Mouse (Mus musculus): ENCODE results near the gene Adk. TPM values are rescaled to one million over a fixed set of nuclear protein-coding genes. Genes with fewer than 3 reads are reported as not detected.

Adk gene
- polyA plus RNA-seq, 1 experiment, result 54.0 TPM

DNA sequence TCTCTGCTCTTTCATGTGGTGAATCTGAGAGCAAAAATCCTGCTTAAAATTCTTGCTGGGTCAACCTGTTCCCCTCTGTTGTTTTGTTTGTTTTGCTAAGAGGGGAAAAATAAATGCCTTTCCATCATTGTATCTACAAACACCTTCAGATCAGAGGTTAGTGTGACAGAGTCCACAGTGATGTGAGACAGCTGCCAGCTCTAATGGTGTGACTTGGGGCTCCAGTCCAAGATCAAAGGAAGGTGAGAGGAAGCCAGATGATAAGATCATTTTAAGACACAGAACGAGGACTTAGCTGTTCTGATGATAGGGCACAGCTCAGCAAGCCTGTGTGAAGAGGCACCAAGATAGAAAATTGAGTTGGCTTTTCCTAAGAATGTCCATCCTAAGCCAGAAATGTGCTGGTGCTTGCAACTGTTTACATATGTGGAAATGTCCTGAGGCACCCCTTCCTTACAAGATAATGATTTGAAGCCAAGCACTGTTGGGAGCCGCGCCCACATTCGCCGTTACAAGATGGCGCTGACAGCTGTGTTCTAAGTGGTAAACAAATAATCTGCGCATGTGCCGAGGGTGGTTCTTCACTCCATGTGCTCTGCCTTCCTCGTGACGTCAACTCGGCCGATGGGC lies 307.6 kb downstream of the Adk start:
- no peak for TF ChIP-seq CTCF (IDR thresholded peaks at IDR 0.05; ENCODE audit: insufficient read depth, low read length)
- no peaks in the 10 kb centered on the region; the same call in 1 of the 2 replicates for H3K4me1 ChIP-seq (ENCODE audit: control insufficient read depth, insufficient read depth, low read length)
- 70% methylated on average over 8 of the region's 12 CpGs for WGBS
- DNase-seq, result no peak
- no peak overlapping the region for H3K4me3 ChIP-seq (replicated peaks; ENCODE audit: extremely low read depth, low read depth, low read length)

DNA sequence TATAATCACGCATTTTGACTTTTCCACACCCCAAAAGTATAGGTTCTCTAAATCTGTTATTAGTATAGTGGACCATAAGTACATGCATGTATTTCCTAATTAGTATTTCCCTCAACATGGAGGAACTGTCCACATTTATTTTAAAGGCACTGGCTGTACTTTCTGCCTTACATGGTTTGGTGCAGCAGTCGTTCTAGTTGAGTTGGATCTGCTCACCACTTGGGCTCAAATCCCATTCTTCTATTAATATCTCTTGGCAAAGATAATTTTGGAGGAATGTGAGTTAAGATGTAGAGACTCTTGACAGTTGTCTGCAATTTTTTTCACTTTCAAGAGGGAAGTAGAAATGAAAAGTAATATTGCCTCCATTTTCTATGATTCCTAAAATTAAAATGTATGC lies 314.7 kb downstream of the Adk start:
- no peak overlapping the region for H3K4me3 ChIP-seq (replicated peaks; ENCODE audit: extremely low read depth, low read depth, low read length)
- DNase-seq, result no peak
- 70% methylated on average over 2 of the region's 2 CpGs for WGBS
- peaks cover 3% of the 10 kb centered on the region; the same call in 1 of the 2 replicates for H3K4me1 ChIP-seq (ENCODE audit: control insufficient read depth, insufficient read depth, low read length)
- TF ChIP-seq CTCF (IDR thresholded peaks at IDR 0.05; ENCODE audit: insufficient read depth, low read length), result no peak
- no peak for TF ChIP-seq POLR2A (IDR thresholded peaks at IDR 0.05; ENCODE audit: borderline replicate concordance, extremely low read depth, low read depth, low read length)

DNA sequence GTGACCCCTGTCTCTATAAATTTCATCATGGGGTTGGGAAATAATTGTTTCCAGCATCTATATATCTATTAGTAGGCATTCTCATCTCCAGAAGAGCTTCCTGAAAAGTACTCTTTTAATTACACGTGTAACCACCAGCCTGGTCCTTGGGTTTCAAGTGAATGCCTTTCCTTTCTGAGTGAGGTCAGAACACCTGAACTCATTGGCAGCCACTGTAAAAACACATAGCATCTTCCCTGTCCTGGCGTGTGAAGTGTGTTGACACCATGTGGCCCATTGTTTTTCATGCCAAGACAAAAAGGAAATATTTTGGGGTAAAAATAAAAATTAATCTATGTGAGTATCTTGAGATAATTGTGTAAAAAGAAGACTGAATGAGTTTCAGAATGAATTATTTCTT lies 316.2 kb downstream of the Adk start:
- TF ChIP-seq CTCF (IDR thresholded peaks at IDR 0.05; ENCODE audit: insufficient read depth, low read length) (no peak), POLR2A (IDR thresholded peaks at IDR 0.05; ENCODE audit: borderline replicate concordance, extremely low read depth, low read depth, low read length) (no peak)
- WGBS, result 36% methylated on average over 2 of the region's 2 CpGs
- Histone ChIP-seq H3K4me1 (ENCODE audit: control insufficient read depth, insufficient read depth, low read length) (peaks cover 3% of the 10 kb centered on the region; the same call in 1 of the 2 replicates), H3K4me3 (replicated peaks; ENCODE audit: extremely low read depth, low read depth, low read length) (no peak overlapping the region)
- no peak for DNase-seq

DNA sequence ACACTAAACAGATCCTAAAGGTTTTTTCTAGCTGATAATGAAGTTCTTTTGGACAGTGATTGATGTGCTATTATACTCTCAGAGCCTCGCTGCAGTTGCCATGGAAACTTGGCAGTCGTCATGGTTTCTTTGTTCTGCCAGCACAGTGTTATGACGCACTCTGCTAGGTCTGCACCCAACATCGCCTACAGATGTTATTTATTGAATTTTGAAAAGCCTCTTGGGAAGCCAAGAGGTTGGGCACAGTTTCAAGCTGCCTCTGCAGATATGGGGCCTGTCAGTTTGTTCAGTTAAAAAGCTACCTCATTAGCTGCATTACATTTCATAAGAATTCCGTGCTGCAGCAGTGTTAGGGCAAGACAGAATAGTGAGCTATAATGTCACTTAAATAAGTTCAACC lies 316.8 kb downstream of the Adk start:
- WGBS, result 10% methylated on average over 5 of the region's 5 CpGs
- peak; percentile 37 for DNase-seq
- H3K4me3 ChIP-seq (replicated peaks; ENCODE audit: extremely low read depth, low read depth, low read length), result no peak overlapping the region
- peaks cover 3% of the 10 kb centered on the region; the same call in 1 of the 2 replicates for H3K4me1 ChIP-seq (ENCODE audit: control insufficient read depth, insufficient read depth, low read length)
- TF ChIP-seq POLR2A (IDR thresholded peaks at IDR 0.05; ENCODE audit: borderline replicate concordance, extremely low read depth, low read depth, low read length), result no peak
- TF ChIP-seq CTCF (IDR thresholded peaks at IDR 0.05; ENCODE audit: insufficient read depth, low read length), result no peak

DNA sequence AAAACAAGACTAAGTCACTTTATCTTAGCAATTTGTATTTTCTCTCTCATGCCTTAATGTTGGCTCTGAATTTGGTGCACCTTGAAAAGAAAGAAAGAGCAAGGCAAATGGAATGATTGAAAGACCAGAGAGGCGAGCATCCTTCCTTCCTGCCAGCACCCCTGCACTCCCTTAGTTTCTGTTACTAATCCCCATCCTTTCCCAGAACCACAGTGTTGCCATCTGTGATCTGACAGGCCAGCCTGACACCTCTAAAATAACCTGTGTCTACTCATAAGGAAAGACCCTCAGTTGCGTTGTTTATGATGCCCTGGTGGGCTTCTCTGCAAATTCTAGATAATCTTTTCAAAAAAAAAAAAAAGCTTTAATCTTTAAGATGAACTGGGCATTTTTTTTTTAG lies 319.6 kb downstream of the Adk start:
- Histone ChIP-seq H3K4me1 (ENCODE audit: control insufficient read depth, insufficient read depth, low read length) (peaks cover under 1% of the 10 kb centered on the region; the same call in 1 of the 2 replicates), H3K4me3 (replicated peaks; ENCODE audit: extremely low read depth, low read depth, low read length) (no peak overlapping the region)
- 84% methylated on average over 2 of the region's 2 CpGs for WGBS
- TF ChIP-seq CTCF (IDR thresholded peaks at IDR 0.05; ENCODE audit: insufficient read depth, low read length), result no peak
- no peak for TF ChIP-seq POLR2A (IDR thresholded peaks at IDR 0.05; ENCODE audit: borderline replicate concordance, extremely low read depth, low read depth, low read length)
- DNase-seq, result no peak

DNA sequence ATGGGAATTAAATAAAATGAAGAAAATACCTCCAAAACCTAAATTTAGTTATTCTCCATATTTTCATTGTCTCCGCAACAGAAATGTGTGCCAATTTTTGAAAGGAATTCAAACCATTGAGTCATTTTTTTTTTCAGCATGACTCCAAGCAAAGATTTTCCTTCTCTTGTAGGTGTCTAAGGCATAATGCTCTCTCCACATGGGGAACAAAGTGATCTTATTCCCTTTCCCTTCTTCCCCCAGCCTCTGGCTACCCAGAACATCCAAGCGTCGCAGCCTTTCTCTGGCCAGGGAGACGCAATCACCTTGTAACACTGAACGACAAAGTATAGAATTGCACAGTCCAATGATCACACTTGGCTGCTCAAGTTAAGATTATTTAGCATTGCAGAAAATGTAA lies 320.3 kb downstream of the Adk start:
- Histone ChIP-seq H3K4me1 (ENCODE audit: control insufficient read depth, insufficient read depth, low read length) (no peaks in the 10 kb centered on the region), H3K4me3 (replicated peaks; ENCODE audit: extremely low read depth, low read depth, low read length) (no peak overlapping the region)
- 94% methylated on average over 5 of the region's 5 CpGs for WGBS
- TF ChIP-seq POLR2A (IDR thresholded peaks at IDR 0.05; ENCODE audit: borderline replicate concordance, extremely low read depth, low read depth, low read length) (no peak), CTCF (IDR thresholded peaks at IDR 0.05; ENCODE audit: insufficient read depth, low read length) (no peak)
- no peak for DNase-seq

DNA sequence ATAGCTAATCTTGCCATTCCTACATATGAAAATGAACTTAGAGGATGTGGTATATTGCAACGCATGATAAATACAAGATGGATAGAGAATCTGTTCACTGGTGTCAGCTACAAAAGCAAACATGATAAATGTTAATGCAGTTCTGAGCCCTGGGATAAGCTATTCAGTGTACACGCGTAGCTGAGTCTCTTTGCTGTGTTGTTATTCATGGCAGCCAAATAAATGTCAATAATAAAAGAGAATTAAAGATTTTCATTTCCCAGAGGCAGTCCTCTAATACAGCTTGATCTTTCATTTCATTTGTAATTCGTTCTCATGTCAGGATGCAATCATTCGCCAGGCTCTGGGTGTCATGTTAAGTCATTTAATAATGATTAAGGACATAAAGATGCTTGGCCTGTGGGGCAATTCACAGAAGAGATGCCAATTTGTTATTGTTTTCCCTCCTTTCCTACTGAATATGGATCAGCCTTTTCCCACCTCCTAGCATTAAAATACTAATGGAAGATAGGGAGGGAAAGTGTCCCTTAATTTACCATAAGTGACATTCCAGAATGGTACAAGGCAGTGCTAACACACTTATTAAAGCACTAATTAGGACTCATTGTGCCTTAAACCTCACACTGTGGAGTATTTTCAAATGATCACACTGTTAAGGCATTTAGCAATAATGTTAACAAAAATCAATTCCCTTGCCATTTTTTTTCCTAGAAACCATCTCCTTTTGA lies 331.5 kb downstream of the Adk start:
- no peak for DNase-seq
- Histone ChIP-seq H3K4me3 (replicated peaks; ENCODE audit: extremely low read depth, low read depth, low read length) (no peak overlapping the region), H3K4me1 (ENCODE audit: control insufficient read depth, insufficient read depth, low read length) (no peaks in the 10 kb centered on the region)
- 91% methylated on average over 5 of the region's 5 CpGs for WGBS
- TF ChIP-seq CTCF (IDR thresholded peaks at IDR 0.05; ENCODE audit: insufficient read depth, low read length) (no peak), POLR2A (IDR thresholded peaks at IDR 0.05; ENCODE audit: borderline replicate concordance, extremely low read depth, low read depth, low read length) (no peak)

DNA sequence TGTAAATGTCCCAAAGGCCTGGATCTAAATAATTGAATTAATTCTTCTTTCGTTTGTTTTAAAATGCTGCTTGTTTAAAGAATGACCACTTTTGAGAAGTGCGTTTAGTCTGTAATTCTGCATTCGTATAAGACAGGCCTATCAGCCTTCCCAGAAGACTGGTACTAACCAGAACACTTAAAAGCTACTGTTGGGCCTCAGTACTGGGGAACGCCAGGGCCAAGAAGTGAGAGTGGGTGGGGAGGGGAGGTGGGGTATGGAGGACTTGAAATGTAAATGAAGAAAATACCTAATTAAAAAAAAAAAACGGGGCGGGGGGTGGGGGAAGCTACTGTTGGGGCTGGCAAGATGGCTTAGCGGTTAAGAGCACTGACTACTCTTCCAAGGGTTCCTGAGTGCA lies 347.1 kb downstream of the Adk start:
- no peak for DNase-seq
- TF ChIP-seq POLR2A (IDR thresholded peaks at IDR 0.05; ENCODE audit: borderline replicate concordance, extremely low read depth, low read depth, low read length), result no peak
- no peak for TF ChIP-seq CTCF (IDR thresholded peaks at IDR 0.05; ENCODE audit: insufficient read depth, low read length)
- no peaks in the 10 kb centered on the region for H3K4me1 ChIP-seq (ENCODE audit: control insufficient read depth, insufficient read depth, low read length)
- WGBS, result 91% methylated on average over 7 of the region's 7 CpGs
- H3K4me3 ChIP-seq (replicated peaks; ENCODE audit: extremely low read depth, low read depth, low read length), result no peak overlapping the region

DNA sequence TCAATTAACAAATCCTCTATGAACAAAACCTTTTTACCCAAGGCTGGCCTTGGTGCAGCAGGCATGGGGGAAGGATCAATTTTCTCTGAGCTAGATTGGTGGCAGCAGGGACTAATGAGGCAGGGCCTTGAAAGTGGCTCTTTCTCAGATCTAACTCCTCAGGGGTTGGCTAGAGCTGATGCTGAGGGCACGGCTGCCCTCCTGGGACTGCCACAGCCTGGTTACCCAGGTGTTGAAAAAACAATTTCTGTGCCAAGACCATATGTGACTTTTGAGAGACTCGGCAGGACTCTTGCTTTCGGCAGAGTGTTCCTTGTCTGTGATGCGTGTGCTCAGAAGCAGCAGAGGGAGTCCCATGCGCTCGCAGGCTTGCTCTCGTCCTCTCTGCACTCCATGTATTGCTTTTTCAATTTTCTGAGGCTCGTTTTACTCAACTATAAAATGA lies 349.8 kb downstream of the Adk start:
- 73% methylated on average over 8 of the region's 8 CpGs for WGBS
- Histone ChIP-seq H3K4me3 (replicated peaks; ENCODE audit: extremely low read depth, low read depth, low read length) (no peak overlapping the region), H3K4me1 (ENCODE audit: control insufficient read depth, insufficient read depth, low read length) (no peaks in the 10 kb centered on the region)
- DNase-seq, result no peak
- TF ChIP-seq CTCF (IDR thresholded peaks at IDR 0.05; ENCODE audit: insufficient read depth, low read length), result no peak

All from lung, adult 2 months (tissue).